Mouse (Mus musculus) myocyte (in vitro differentiated cells): ENCODE data around the gene Trip4.

Experiments used
- MYOG ChIP-seq, 3 experiments: IDR thresholded peaks; one replicate each; pipeline ENCODE4 v1.6.1; 2011; ENCODE audit warnings: control low read depth in 2 of 3, low read depth in 2 of 3, mild to moderate bottlenecking in 2 of 3; ENCODE audit not compliant: insufficient read length in 2 of 3, control insufficient read depth in 1 of 3, insufficient read depth in 1 of 3
- POLR2A ChIP-seq: IDR thresholded peaks from one replicate; pipeline ENCODE4 v1.6.1; 2011; ENCODE audit warnings: low read depth, mild to moderate bottlenecking, control low read depth, moderate library complexity; ENCODE audit not compliant: insufficient read length
- POLR2AphosphoS2 ChIP-seq: IDR thresholded peaks from one replicate; pipeline ENCODE4 v1.6.1; 2011; ENCODE audit warnings: low read depth, control low read depth; ENCODE audit not compliant: insufficient read length
- TCF12 ChIP-seq: IDR thresholded peaks from one replicate; pipeline ENCODE4 v1.6.1; 2011; ENCODE audit warnings: mild to moderate bottlenecking, control low read depth; ENCODE audit not compliant: poor library complexity, insufficient read depth, severe bottlenecking
- TCF3 ChIP-seq: IDR thresholded peaks from one replicate; pipeline ENCODE4 v1.6.1; 2011; ENCODE audit warnings: low read depth, control low read depth; ENCODE audit not compliant: insufficient read length
- USF1 ChIP-seq: IDR thresholded peaks from one replicate; pipeline ENCODE4 v1.6.1; 2011; ENCODE audit warnings: low read depth, mild to moderate bottlenecking, control low read depth, moderate library complexity

DNA sequence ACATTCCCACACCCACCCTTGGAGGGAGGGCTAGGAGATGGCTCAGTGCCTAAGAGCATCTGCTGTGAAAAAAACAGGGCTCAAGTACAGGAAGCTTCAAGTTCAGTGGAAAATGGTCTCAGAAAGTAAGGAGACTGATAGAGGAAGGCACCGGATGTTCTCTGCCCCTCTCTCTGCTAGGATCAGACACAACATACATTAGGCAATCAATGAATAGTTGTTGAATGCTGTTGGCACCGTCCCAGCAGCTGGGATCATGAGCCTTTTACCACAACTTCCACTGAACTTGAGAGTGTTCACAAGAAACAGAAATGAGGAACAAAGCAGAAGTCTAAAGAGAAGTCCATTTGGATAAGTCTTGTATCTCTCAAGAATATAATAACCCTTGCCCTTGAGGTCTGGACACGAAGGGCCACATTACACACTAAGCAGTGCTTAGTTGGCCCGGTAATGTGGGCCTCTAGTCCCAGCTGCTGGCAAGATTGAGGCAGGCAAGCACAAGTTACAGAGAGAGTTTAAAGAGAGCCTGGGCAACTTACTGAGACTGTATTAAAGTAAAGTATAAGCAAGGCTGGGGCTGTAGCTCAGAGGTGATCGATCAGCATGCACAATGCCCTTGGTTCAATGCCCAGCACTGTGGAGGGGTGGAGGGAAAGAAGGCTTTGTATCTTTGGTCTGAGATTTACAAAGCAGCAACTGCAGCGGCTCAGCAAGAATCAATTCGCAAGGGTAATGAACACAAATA, 64.0 kb downstream of the Trip4 start:
- TF ChIP-seq POLR2A (no peak), TCF12 (no peak), MYOG (IDR thresholded peaks at IDR 0.05; ENCODE audit: control insufficient read depth in 1 of 3, insufficient read depth in 1 of 3, insufficient read length in 2 of 3, low read depth in 2 of 3) (no peak), POLR2AphosphoS2 (no peak), TCF3 (no peak), USF1 (no peak)
